In genomic region chr7:132247091-132247490, GRCm38 (mm10) we compare ENCODE assay signal across 13 mouse cellular contexts.
DNase-seq lines count a peak whose midpoint lies in the region; ATAC-seq and TF ChIP-seq lines count a peak whose summit lies in the region.
"Had no signal": no experiment of that assay in that cellular context is flagged by ENCODE, and none has a peak within 500 bp of the region (broad histone marks: within the 10 kb centered on the region; RNA-seq: fewer than 3 reads in every experiment).

No protein-coding gene starts in this region.

- H3K4me1 ChIP-seq in forebrain, embryonic 12.5 days, result peaks cover 43% of the 10 kb centered on the region
- peaks cover 9% of the 10 kb centered on the region for H3K4me1 ChIP-seq in hindbrain, postnatal 0 days (ENCODE audit: insufficient read depth, low read length)
- peaks cover 49% of the 10 kb centered on the region for H3K4me1 ChIP-seq in neural tube, embryonic 13.5 days (replicated peaks)
- peaks cover 10% of the 10 kb centered on the region for H3K4me1 ChIP-seq in cerebellum, adult 2 months (ENCODE audit: control insufficient read depth, insufficient read depth, low read length)
- peaks cover 20% of the 10 kb centered on the region for H3K4me1 ChIP-seq in heart, embryonic 10.5 days

- H3K4me3 ChIP-seq in layer of hippocampus, adult 2 months, result no peak overlapping the region
- H3K4me3 ChIP-seq in forebrain, embryonic 12.5 days (replicated peaks), result no peak overlapping the region
- no peak overlapping the region for H3K4me3 ChIP-seq in hindbrain, postnatal 0 days (ENCODE audit: low read length)
- H3K4me3 ChIP-seq in neural tube, embryonic 13.5 days, result no peak overlapping the region
- no peak overlapping the region for H3K4me3 ChIP-seq in cerebellum, adult 2 months (replicated peaks; ENCODE audit: insufficient read depth, low read depth, low read length)
- no peak overlapping the region for H3K4me3 ChIP-seq in heart, embryonic 10.5 days
- H3K4me3 ChIP-seq: liver, embryonic 12.5 days had no signal

- 0 out of 2 replicates have a peak, but pooled peaks cover 3% of the 10 kb centered on the region for H3K27me3 ChIP-seq in forebrain, embryonic 12.5 days
- no peaks in the 10 kb centered on the region for H3K27me3 ChIP-seq in hindbrain, postnatal 0 days (ENCODE audit: insufficient read depth, low read length)
- no peaks in the 10 kb centered on the region for H3K27me3 ChIP-seq in neural tube, embryonic 13.5 days
- H3K27me3 ChIP-seq in cerebellum, adult 2 months (ENCODE audit: control insufficient read depth, insufficient read depth, low read length), result no peaks in the 10 kb centered on the region
- H3K27me3 ChIP-seq in heart, embryonic 10.5 days (ENCODE audit: insufficient read depth, poor library complexity, severe bottlenecking), result 0 out of 2 replicates have a peak, but pooled peaks cover 11% of the 10 kb centered on the region
- H3K27me3 ChIP-seq: liver, embryonic 12.5 days had no signal

- no peak for ATAC-seq in forebrain, embryonic 12.5 days (ENCODE audit: low FRiP score)
- no peak for ATAC-seq in hindbrain, postnatal 0 days
- ATAC-seq in neural tube, embryonic 13.5 days (ENCODE audit: low read depth), result no peak; the same call in 1 of the 2 replicates
- ATAC-seq: liver, embryonic 12.5 days had no signal

- 0 out of 2 replicates have a peak, but pooled peaks cover 7% of the 10 kb centered on the region for H3K36me3 ChIP-seq in forebrain, embryonic 12.5 days (replicated peaks)
- H3K36me3 ChIP-seq in hindbrain, postnatal 0 days (ENCODE audit: insufficient read depth, low read length), result no peaks in the 10 kb centered on the region
- peaks cover 7% of the 10 kb centered on the region; the same call in 1 of the 2 replicates for H3K36me3 ChIP-seq in neural tube, embryonic 13.5 days
- H3K36me3 ChIP-seq in heart, embryonic 10.5 days, result no peaks in the 10 kb centered on the region; the same call in 1 of the 2 replicates

- peak overlapping the region; percentile 39 for H3K4me2 ChIP-seq in forebrain, embryonic 12.5 days
- H3K4me2 ChIP-seq in hindbrain, postnatal 0 days (ENCODE audit: low read depth, low read length), result no peak overlapping the region
- H3K4me2 ChIP-seq in neural tube, embryonic 13.5 days, result no peak overlapping the region; the same call in 1 of the 2 replicates
- H3K4me2 ChIP-seq: liver, embryonic 12.5 days had no signal

- no peak for TF ChIP-seq POLR2A in cerebellum, adult 2 months (IDR thresholded peaks at IDR 0.05; ENCODE audit: borderline replicate concordance, insufficient read depth, low read length)

- TF ChIP-seq CTCF in layer of hippocampus, adult 2 months (conservative IDR thresholded peaks at IDR 0.05), result no peak
- no peak for TF ChIP-seq CTCF in hindbrain, postnatal 0 days (IDR thresholded peaks at IDR 0.05; ENCODE audit: low read depth)
- TF ChIP-seq CTCF in cerebellum, adult 2 months (IDR thresholded peaks at IDR 0.05; ENCODE audit: borderline replicate concordance, insufficient read depth, low read depth, low read length), result no peak

- DNase-seq in layer of hippocampus, adult 2 months (ENCODE audit: low spot score in 2 of 2), result no peak
- DNase-seq in layer of hippocampus, postnatal 36 days, result no peak
- no peak for DNase-seq in hindbrain, postnatal 0 days (ENCODE audit: low spot score)
- no peak for DNase-seq in cerebellum, adult 2 months
- no peak for DNase-seq in embryo, embryonic 11 days
- no peak for DNase-seq in heart, embryonic 10.5 days (ENCODE audit: low spot score)
- DNase-seq: adrenal gland, postnatal 10 days; cerebellum, adult 11 months; kidney, adult 11 months; thymus, postnatal 4 days had no signal

- H3K27ac ChIP-seq in layer of hippocampus, adult 2 months, result peak overlapping the region; percentile 65; the same call in 1 of the 2 replicates
- H3K27ac ChIP-seq in forebrain, embryonic 12.5 days, result peak overlapping the region; percentile 95
- peak overlapping the region; percentile 64; the same call in 1 of the 2 replicates for H3K27ac ChIP-seq in hindbrain, postnatal 0 days
- H3K27ac ChIP-seq in neural tube, embryonic 13.5 days (replicated peaks), result peak overlapping the region; percentile 91
- no peak overlapping the region for H3K27ac ChIP-seq in cerebellum, adult 2 months (ENCODE audit: insufficient read depth, low read length)
- no peak overlapping the region for H3K27ac ChIP-seq in heart, embryonic 10.5 days
- H3K27ac ChIP-seq: liver, embryonic 12.5 days had no signal

- WGBS in forebrain, embryonic 12.5 days, result 32% methylated on average over 5 of the region's 5 CpGs
- WGBS in hindbrain, postnatal 0 days, result 47% methylated on average over 5 of the region's 5 CpGs
- WGBS in neural tube, embryonic 13.5 days, result 38% methylated on average over 5 of the region's 5 CpGs
- WGBS in cerebellum, adult 2 months, result 82% methylated on average over 5 of the region's 5 CpGs
- WGBS in heart, embryonic 10.5 days, result 71% methylated on average over 5 of the region's 5 CpGs

- H3K9ac ChIP-seq in forebrain, embryonic 12.5 days, result 0 out of 2 replicates have a peak overlapping the region, but pooled peaks have one; percentile 13
- 0 out of 2 replicates have a peak overlapping the region, but pooled peaks have one; percentile 13 for H3K9ac ChIP-seq in hindbrain, postnatal 0 days (replicated peaks; ENCODE audit: low read length)
- H3K9ac ChIP-seq in neural tube, embryonic 13.5 days, result peak overlapping the region; percentile 49
- H3K9ac ChIP-seq: liver, embryonic 12.5 days had no signal

- H3K9me3 ChIP-seq in forebrain, embryonic 12.5 days, result no peaks in the 10 kb centered on the region
- no peaks in the 10 kb centered on the region for H3K9me3 ChIP-seq in hindbrain, postnatal 0 days (ENCODE audit: low read length)
- no peaks in the 10 kb centered on the region for H3K9me3 ChIP-seq in neural tube, embryonic 13.5 days
- H3K9me3 ChIP-seq in heart, embryonic 10.5 days, result no peaks in the 10 kb centered on the region
- H3K9me3 ChIP-seq: liver, embryonic 12.5 days had no signal

Comparison
In these comparisons a context has a peak if more than half of its experiments do, and no peak if none do; other contexts are left out.
1. H3K27ac ChIP-seq: peak in layer of hippocampus, adult 2 months (single experiment), forebrain, embryonic 12.5 days (single experiment), hindbrain, postnatal 0 days (single experiment) and neural tube, embryonic 13.5 days (single experiment); none in cerebellum, adult 2 months (single experiment) and heart, embryonic 10.5 days (single experiment).
2. Peak in every context shown above with its lines, with median percentiles within 50 percentile points of each other: H3K9ac ChIP-seq.